Mouse (Mus musculus): ENCODE data around the gene Cnr2. TPM values are rescaled to one million over a fixed set of nuclear protein-coding genes. Genes with fewer than 3 reads are reported as not detected.

Gene Cnr2
- polyA plus RNA-seq, 1 experiment: not detected

- H3K79me2 ChIP-seq (ENCODE audit: control insufficient read depth, insufficient read depth): peaks cover 18% of the 10 kb centered on the region
- no peak overlapping the region for H3ac ChIP-seq (ENCODE audit: control insufficient read depth, insufficient read length)
- no peaks in the 10 kb centered on the region for H3K27me3 ChIP-seq (ENCODE audit: control insufficient read depth, insufficient read depth, insufficient read length)
- H3K4me3 ChIP-seq: no peak overlapping the region
- no peaks in the 10 kb centered on the region for H3K36me3 ChIP-seq (ENCODE audit: control insufficient read depth, insufficient read depth)
- H3K4me2 ChIP-seq (ENCODE audit: low read depth): no peak overlapping the region
- TF ChIP-seq POLR2AphosphoS2 (IDR thresholded peaks at IDR 0.05; ENCODE audit: insufficient read length, low read depth) (no peak), REST (IDR thresholded peaks at IDR 0.05; ENCODE audit: insufficient read depth, insufficient read length) (no peak), SRF (IDR thresholded peaks at IDR 0.05; ENCODE audit: control insufficient read depth, insufficient read length, low read depth) (no peak), TCF12 (IDR thresholded peaks at IDR 0.05; ENCODE audit: insufficient read depth, poor library complexity, severe bottlenecking) (no peak), POLR2A (IDR thresholded peaks at IDR 0.05; ENCODE audit: insufficient read length, low read depth) (no peak), TCF3 (IDR thresholded peaks at IDR 0.05; ENCODE audit: insufficient read length, low read depth) (no peak), CEBPB (IDR thresholded peaks at IDR 0.05; ENCODE audit: insufficient read depth, poor library complexity, severe bottlenecking) (no peak), E2F4 (IDR thresholded peaks at IDR 0.05; ENCODE audit: insufficient read depth) (no peak), USF1 (IDR thresholded peaks at IDR 0.05; ENCODE audit: low read depth) (no peak), MAX (IDR thresholded peaks at IDR 0.05; ENCODE audit: low read depth) (no peak), MYOG (IDR thresholded peaks at IDR 0.05; ENCODE audit: control insufficient read depth in 1 of 3, insufficient read depth in 1 of 3, insufficient read length in 2 of 3, low read depth in 2 of 3) (no peak), MYOD1 (IDR thresholded peaks at IDR 0.05; ENCODE audit: control insufficient read depth in 1 of 3, insufficient read length in 2 of 3, low read depth in 2 of 3) (no peak)
These were observed 55.2 kb downstream of the Cnr2 start for GRCm38 (mm10) chr4:135950365-135950764.

DNA sequence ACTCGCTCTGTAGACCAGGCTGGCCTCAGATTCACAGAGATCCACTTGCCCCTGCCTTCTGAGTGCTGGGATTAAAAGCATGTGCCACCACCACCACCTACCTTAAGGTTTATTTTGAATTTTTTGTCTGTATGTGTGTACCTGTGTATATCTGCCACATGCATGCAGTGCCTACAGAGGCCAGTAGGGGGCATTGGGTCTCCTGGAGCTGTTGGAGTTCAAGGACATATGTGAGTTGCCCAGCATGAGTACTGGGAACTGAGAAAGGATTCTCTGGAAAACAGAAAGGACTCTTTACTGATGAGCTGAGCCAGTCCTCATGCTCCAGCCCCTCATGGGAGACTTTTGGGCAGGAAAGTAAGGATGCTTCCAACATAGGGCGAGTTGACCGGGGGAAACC, 56.3 kb downstream of the Cnr2 start:
- TF ChIP-seq MYOG (IDR thresholded peaks at IDR 0.05; ENCODE audit: control insufficient read depth in 1 of 3, insufficient read depth in 1 of 3, insufficient read length in 2 of 3, low read depth in 2 of 3) (no peak), SRF (IDR thresholded peaks at IDR 0.05; ENCODE audit: control insufficient read depth, insufficient read length, low read depth) (no peak), TCF3 (IDR thresholded peaks at IDR 0.05; ENCODE audit: insufficient read length, low read depth) (no peak), TCF12 (IDR thresholded peaks at IDR 0.05; ENCODE audit: insufficient read depth, poor library complexity, severe bottlenecking) (no peak), CEBPB (IDR thresholded peaks at IDR 0.05; ENCODE audit: insufficient read depth, poor library complexity, severe bottlenecking) (no peak), POLR2A (IDR thresholded peaks at IDR 0.05; ENCODE audit: insufficient read length, low read depth) (no peak), REST (IDR thresholded peaks at IDR 0.05; ENCODE audit: insufficient read depth, insufficient read length) (no peak), MAX (IDR thresholded peaks at IDR 0.05; ENCODE audit: low read depth) (no peak), E2F4 (IDR thresholded peaks at IDR 0.05; ENCODE audit: insufficient read depth) (no peak)
- Histone ChIP-seq H3K79me2 (ENCODE audit: control insufficient read depth, insufficient read depth) (peaks cover 18% of the 10 kb centered on the region), H3K4me3 (no peak overlapping the region), H3K27me3 (ENCODE audit: control insufficient read depth, insufficient read depth, insufficient read length) (no peaks in the 10 kb centered on the region), H3K36me3 (ENCODE audit: control insufficient read depth, insufficient read depth) (no peaks in the 10 kb centered on the region), H3ac (ENCODE audit: control insufficient read depth, insufficient read length) (no peak overlapping the region), H3K4me2 (ENCODE audit: low read depth) (no peak overlapping the region)

DNA sequence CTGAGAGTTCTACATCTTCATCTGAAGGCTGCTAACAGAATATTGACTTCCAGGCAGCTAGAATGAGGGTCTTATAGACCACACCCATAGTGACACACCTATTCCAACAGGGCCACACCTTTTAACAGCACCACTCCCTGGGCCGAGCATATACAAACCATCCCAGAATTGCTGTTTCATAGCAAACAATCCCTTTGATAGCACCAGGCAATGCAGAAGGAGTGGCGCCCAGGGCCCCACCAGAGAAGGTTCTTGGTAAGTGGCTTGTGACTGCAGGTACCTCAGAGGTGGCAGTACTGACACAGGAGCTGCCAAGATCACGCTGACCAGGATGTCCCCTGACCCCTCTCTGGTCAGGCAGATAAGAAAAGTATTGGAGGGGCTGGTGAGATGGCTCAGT, 58.0 kb downstream of the Cnr2 start:
- H3K27me3 ChIP-seq (ENCODE audit: control insufficient read depth, insufficient read depth, insufficient read length): no peaks in the 10 kb centered on the region
- no peak overlapping the region for H3ac ChIP-seq (ENCODE audit: control insufficient read depth, insufficient read length)
- H3K4me2 ChIP-seq (ENCODE audit: low read depth): no peak overlapping the region
- TF ChIP-seq CEBPB (IDR thresholded peaks at IDR 0.05; ENCODE audit: insufficient read depth, poor library complexity, severe bottlenecking) (no peak), SRF (IDR thresholded peaks at IDR 0.05; ENCODE audit: control insufficient read depth, insufficient read length, low read depth) (no peak), POLR2AphosphoS2 (IDR thresholded peaks at IDR 0.05; ENCODE audit: insufficient read length, low read depth) (no peak), REST (IDR thresholded peaks at IDR 0.05; ENCODE audit: insufficient read depth, insufficient read length) (no peak), MYOG (IDR thresholded peaks at IDR 0.05; ENCODE audit: control insufficient read depth in 1 of 3, insufficient read depth in 1 of 3, insufficient read length in 2 of 3, low read depth in 2 of 3) (no peak), USF1 (IDR thresholded peaks at IDR 0.05; ENCODE audit: low read depth) (no peak), POLR2A (IDR thresholded peaks at IDR 0.05; ENCODE audit: insufficient read length, low read depth) (no peak), E2F4 (IDR thresholded peaks at IDR 0.05; ENCODE audit: insufficient read depth) (no peak), TCF12 (IDR thresholded peaks at IDR 0.05; ENCODE audit: insufficient read depth, poor library complexity, severe bottlenecking) (no peak), MYOD1 (IDR thresholded peaks at IDR 0.05; ENCODE audit: control insufficient read depth in 1 of 3, insufficient read length in 2 of 3, low read depth in 2 of 3) (no peak), MAX (IDR thresholded peaks at IDR 0.05; ENCODE audit: low read depth) (no peak), TCF3 (IDR thresholded peaks at IDR 0.05; ENCODE audit: insufficient read length, low read depth) (no peak)
- H3K4me3 ChIP-seq: no peak overlapping the region
- H3K36me3 ChIP-seq (ENCODE audit: control insufficient read depth, insufficient read depth): no peaks in the 10 kb centered on the region
- peaks cover 2% of the 10 kb centered on the region for H3K79me2 ChIP-seq (ENCODE audit: control insufficient read depth, insufficient read depth)

GRCm38 (mm10) chr4:135954241-135954640, 59.0 kb downstream of the Cnr2 start:
- no peak overlapping the region for H3K4me2 ChIP-seq (ENCODE audit: low read depth)
- no peak for TF ChIP-seq SRF (IDR thresholded peaks at IDR 0.05; ENCODE audit: control insufficient read depth, insufficient read length, low read depth)
- no peak for TF ChIP-seq USF1 (IDR thresholded peaks at IDR 0.05; ENCODE audit: low read depth)
- TF ChIP-seq MYOD1 (IDR thresholded peaks at IDR 0.05; ENCODE audit: control insufficient read depth in 1 of 3, insufficient read length in 2 of 3, low read depth in 2 of 3): no peak
- TF ChIP-seq REST (IDR thresholded peaks at IDR 0.05; ENCODE audit: insufficient read depth, insufficient read length): no peak
- no peak for TF ChIP-seq POLR2AphosphoS2 (IDR thresholded peaks at IDR 0.05; ENCODE audit: insufficient read length, low read depth)
- TF ChIP-seq TCF12 (IDR thresholded peaks at IDR 0.05; ENCODE audit: insufficient read depth, poor library complexity, severe bottlenecking): no peak
- TF ChIP-seq POLR2A (IDR thresholded peaks at IDR 0.05; ENCODE audit: insufficient read length, low read depth): no peak
- TF ChIP-seq TCF3 (IDR thresholded peaks at IDR 0.05; ENCODE audit: insufficient read length, low read depth): no peak
- TF ChIP-seq MYOG (IDR thresholded peaks at IDR 0.05; ENCODE audit: control insufficient read depth in 1 of 3, insufficient read depth in 1 of 3, insufficient read length in 2 of 3, low read depth in 2 of 3): no peak
- no peak for TF ChIP-seq CEBPB (IDR thresholded peaks at IDR 0.05; ENCODE audit: insufficient read depth, poor library complexity, severe bottlenecking)
- TF ChIP-seq MAX (IDR thresholded peaks at IDR 0.05; ENCODE audit: low read depth): no peak
- H3K4me3 ChIP-seq: no peak overlapping the region
- no peaks in the 10 kb centered on the region for H3K36me3 ChIP-seq (ENCODE audit: control insufficient read depth, insufficient read depth)
- no peak overlapping the region for H3ac ChIP-seq (ENCODE audit: control insufficient read depth, insufficient read length)
- no peaks in the 10 kb centered on the region for H3K27me3 ChIP-seq (ENCODE audit: control insufficient read depth, insufficient read depth, insufficient read length)
- H3K79me2 ChIP-seq (ENCODE audit: control insufficient read depth, insufficient read depth): no peaks in the 10 kb centered on the region

Data from myocyte (in vitro differentiated cells).